Mouse (Mus musculus) cerebellum, adult 2 months (tissue): Measurements from ENCODE around the gene Mthfsd.

Experiments used
- CTCF ChIP-seq: fragments of 200-500 bp; IDR thresholded peaks from 2 replicates; pipeline ENCODE4 v1.5.1; 2011; ENCODE audit warnings: low read depth, mild to moderate bottlenecking, control low read depth, low read length, moderate library complexity, borderline replicate concordance; ENCODE audit not compliant: insufficient read depth
- POLR2A ChIP-seq: fragments of 200-500 bp; IDR thresholded peaks from 2 replicates; pipeline ENCODE4 v1.6.1; 2011; ENCODE audit warnings: low read length, control low read depth, borderline replicate concordance; ENCODE audit not compliant: insufficient read depth

- TF ChIP-seq POLR2A (no peak), CTCF (no peak)
Observed at GRCm38 (mm10) chr8:121117186-121117651, 9.0 kb upstream of the Mthfsd start.
